Mouse (Mus musculus): ENCODE measurements around the gene Gm49601. TPM values are rescaled to one million over a fixed set of nuclear protein-coding genes. Genes with fewer than 3 reads are reported as not detected.
A peak's percentile ranks its signal among the peaks of the same experiment; 100 is the strongest.

Gm49601 gene
- 7.2 and 7.8 TPM in 2 replicates for polyA plus RNA-seq (2015; fragmentation: Nextera tagmentation; extraction: Ambion mirVana)

DNA sequence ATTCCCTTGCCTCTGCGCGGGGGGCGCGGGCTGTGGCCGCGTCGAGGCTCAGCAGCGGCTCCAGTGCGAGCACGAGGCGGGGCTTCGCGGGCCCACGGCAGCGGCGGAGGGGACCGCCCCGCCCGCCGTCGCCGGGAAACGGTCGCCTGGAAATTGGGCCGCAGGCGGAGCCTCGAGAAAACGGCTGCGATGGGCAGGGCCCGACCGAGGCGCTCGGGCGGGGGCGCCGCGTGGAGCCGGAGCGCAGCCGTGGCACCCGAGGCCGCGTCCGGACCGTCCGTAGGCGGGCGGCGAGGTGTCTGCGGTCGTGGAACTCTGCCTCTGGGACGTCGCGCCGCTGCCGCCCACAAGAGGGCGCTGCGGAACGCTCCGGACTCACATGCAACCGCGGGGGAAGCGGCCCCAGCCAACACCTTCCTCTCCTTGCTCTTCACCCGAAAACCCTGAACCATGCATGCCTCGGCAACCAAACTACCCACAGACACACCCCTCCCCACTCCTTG, at the start of gene Gm49601:
TSS of gene Gm49601 (minus strand) at position 52 of the 503 bp plus-strand sequence.
- ATAC-seq (ENCODE audit: insufficient number of reproducible peaks, low FRiP score, low TSS enrichment, low read depth) = peak; percentile 56
- peaks cover 56% of the 10 kb centered on the region for H3K4me1 ChIP-seq
- H3K4me3 ChIP-seq (replicated peaks) = peak within 1 kb of the TSS; percentile 74
- H3K9ac ChIP-seq = peak within 1 kb of the TSS; percentile 33
- no peaks in the 10 kb centered on the region for H3K9me3 ChIP-seq (replicated peaks)
- WGBS = under 1% methylated on average over 64 of the region's 65 CpGs
- peaks cover 35% of the 10 kb centered on the region for H3K36me3 ChIP-seq
- H3K4me2 ChIP-seq (replicated peaks) = peak within 1 kb of the TSS; percentile 90
- H3K27ac ChIP-seq (replicated peaks) = 0 out of 2 replicates have a peak within 1 kb of the TSS, but pooled peaks have one; percentile 28
- peaks cover 46% of the 10 kb centered on the region for H3K27me3 ChIP-seq

DNA sequence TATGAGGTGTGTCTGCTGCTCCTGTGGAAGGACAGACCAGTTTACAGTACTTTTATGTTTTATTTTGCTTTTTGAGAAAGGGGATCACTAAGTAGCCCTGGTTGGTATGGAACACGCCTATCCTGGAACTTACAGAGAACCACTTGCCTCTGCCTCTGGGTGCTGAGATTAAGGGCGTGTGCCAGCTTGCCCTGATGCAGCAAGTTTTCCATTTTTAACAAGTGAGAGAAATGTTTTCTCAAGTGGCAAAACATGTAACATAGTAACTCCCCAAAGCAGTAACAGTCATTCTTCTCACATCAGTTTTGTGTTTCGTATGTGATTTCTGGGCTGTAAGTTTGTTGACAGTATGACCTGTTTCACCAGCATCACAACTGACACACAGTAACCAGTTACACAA, 46.8 kb upstream of the Gm49601 start:
- Histone ChIP-seq H3K36me3 (no peaks in the 10 kb centered on the region), H3K4me1 (no peaks in the 10 kb centered on the region), H3K9me3 (replicated peaks) (no peaks in the 10 kb centered on the region), H3K27ac (replicated peaks) (no peak overlapping the region), H3K4me3 (replicated peaks) (no peak overlapping the region), H3K9ac (no peak overlapping the region), H3K4me2 (replicated peaks) (no peak overlapping the region), H3K27me3 (no peaks in the 10 kb centered on the region)
- WGBS = 61% methylated on average over 3 of the region's 3 CpGs
- no peak for ATAC-seq (ENCODE audit: insufficient number of reproducible peaks, low FRiP score, low TSS enrichment, low read depth)

GRCm38 (mm10) chr16:18672027-18672426, 45.8 kb upstream of the Gm49601 start:
- Histone ChIP-seq H3K4me2 (replicated peaks) (no peak overlapping the region), H3K4me1 (no peaks in the 10 kb centered on the region), H3K4me3 (replicated peaks) (no peak overlapping the region), H3K27me3 (no peaks in the 10 kb centered on the region), H3K9me3 (replicated peaks) (no peaks in the 10 kb centered on the region), H3K36me3 (no peaks in the 10 kb centered on the region), H3K9ac (no peak overlapping the region), H3K27ac (replicated peaks) (no peak overlapping the region)
- ATAC-seq (ENCODE audit: insufficient number of reproducible peaks, low FRiP score, low TSS enrichment, low read depth) = no peak
- WGBS = 53% methylated on average over 5 of the region's 5 CpGs

GRCm38 (mm10) chr16:18669914-18670313, 43.7 kb upstream of the Gm49601 start:
- H3K4me3 ChIP-seq (replicated peaks) = no peak overlapping the region
- H3K27me3 ChIP-seq = no peaks in the 10 kb centered on the region
- H3K4me2 ChIP-seq (replicated peaks) = no peak overlapping the region
- no peak overlapping the region for H3K9ac ChIP-seq
- ATAC-seq (ENCODE audit: insufficient number of reproducible peaks, low FRiP score, low TSS enrichment, low read depth) = no peak
- 74% methylated on average over 6 of the region's 6 CpGs for WGBS
- no peaks in the 10 kb centered on the region for H3K36me3 ChIP-seq
- no peaks in the 10 kb centered on the region for H3K9me3 ChIP-seq (replicated peaks)
- no peak overlapping the region for H3K27ac ChIP-seq (replicated peaks)
- H3K4me1 ChIP-seq = no peaks in the 10 kb centered on the region

DNA sequence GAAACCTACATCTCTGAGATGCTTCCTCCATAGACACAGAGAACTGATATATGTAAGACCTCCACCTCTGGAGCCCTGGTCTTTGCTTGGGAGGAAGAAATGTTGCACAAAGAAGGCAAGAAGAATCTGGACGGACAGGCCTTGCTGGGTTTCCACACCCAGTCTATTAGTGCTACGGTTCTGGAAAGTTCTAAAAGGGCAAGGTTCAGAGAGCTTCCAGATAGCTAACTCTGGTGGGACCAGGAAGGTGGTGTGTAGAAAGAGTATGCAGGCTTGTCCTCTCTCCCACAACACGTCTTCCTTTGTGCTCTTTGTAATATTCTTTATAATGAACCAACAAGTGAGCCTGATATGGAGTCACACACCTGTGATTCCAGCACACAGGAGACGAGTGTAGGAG, 32.4 kb upstream of the Gm49601 start:
- no peak for ATAC-seq (ENCODE audit: insufficient number of reproducible peaks, low FRiP score, low TSS enrichment, low read depth)
- Histone ChIP-seq H3K4me3 (replicated peaks) (no peak overlapping the region), H3K27ac (replicated peaks) (0 out of 2 replicates have a peak overlapping the region, but pooled peaks have one; percentile 30), H3K9me3 (replicated peaks) (no peaks in the 10 kb centered on the region), H3K4me1 (no peaks in the 10 kb centered on the region), H3K36me3 (no peaks in the 10 kb centered on the region), H3K9ac (no peak overlapping the region), H3K4me2 (replicated peaks) (no peak overlapping the region), H3K27me3 (no peaks in the 10 kb centered on the region)
- WGBS = 63% methylated on average over 4 of the region's 4 CpGs

DNA sequence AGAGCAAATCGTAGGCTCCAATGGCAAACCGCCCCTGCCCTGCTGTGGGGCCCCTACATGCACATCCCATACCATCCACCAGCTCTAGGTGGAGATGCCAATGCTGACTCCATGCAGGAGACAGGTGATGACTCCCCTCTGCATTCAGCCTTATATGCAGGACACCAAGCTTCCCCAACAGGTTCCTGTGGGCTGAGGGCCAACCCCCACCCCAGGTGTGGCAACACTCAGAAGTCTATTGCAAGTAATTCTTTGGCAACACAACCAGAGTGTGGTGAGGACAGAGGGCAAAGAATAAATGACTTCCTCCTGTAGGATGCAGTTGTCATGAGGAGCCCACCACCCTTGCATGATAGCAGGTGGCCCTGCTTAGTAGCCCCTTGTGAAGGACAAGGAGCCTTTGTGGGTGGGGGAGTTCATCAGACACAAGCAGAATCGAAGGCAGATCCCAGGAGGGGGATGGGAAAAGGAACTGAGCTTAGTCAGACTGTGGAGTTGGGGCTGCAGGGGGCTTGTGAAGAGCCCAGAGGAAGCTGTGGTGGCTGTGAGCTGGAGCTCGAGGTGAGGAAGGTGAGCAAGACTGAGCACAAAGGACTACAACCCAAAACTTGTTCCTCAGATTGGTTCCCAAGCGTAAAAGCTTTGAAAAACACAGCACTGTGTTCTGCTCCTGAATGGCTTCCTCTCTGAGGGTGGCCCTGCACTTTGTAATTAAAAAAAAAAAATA, 29.3 kb upstream of the Gm49601 start:
- Histone ChIP-seq H3K9ac (no peak overlapping the region), H3K4me2 (replicated peaks) (no peak overlapping the region), H3K4me3 (replicated peaks) (no peak overlapping the region), H3K27ac (replicated peaks) (peak overlapping the region; percentile 8; the same call in 1 of the 2 replicates), H3K9me3 (replicated peaks) (no peaks in the 10 kb centered on the region), H3K27me3 (no peaks in the 10 kb centered on the region), H3K36me3 (no peaks in the 10 kb centered on the region), H3K4me1 (no peaks in the 10 kb centered on the region)
- WGBS = 55% methylated on average over 5 of the region's 5 CpGs
- no peak for ATAC-seq (ENCODE audit: insufficient number of reproducible peaks, low FRiP score, low TSS enrichment, low read depth)

DNA sequence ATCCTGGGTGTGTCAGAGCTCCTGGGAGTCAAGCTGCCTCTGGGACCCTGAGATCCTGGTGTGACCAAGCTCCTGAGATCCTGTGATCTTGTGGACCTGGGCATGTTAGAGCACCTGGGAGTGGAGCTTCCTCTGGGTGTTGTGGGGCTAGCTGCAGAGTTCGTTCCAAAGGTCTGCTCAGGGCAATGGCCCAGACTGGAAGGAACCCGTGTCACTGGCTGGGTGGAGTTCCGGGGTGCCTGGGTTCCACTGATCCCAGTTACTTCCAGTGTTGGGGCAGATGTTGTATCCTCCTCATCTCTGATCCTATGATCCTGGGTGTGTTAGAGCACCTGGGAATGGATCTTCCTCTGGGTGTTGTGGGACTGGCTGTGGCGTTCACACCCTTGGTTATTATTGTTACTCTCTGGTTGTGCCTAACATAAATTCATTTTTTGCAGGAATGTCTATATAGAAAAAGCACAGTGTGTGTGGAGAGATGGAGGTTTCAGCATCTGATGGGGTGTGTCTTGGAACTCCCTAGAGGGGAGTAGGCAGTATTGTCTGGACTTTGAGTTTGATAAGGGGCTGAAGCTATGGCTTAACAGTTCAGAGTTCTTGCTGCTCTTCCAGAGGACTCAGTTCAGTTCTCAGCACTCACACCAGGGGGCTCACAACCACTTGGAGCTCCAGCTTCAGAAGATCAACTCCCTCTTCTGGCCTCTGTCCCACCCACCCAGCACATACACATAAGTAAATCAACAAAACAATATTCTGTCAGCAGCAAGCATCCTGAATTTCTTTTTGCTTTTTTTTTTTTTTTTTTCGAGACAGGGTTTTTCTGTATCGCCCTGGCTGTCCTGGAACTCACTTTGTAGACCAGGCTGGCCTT, 27.3 kb upstream of the Gm49601 start:
- Histone ChIP-seq H3K4me1 (no peaks in the 10 kb centered on the region), H3K36me3 (no peaks in the 10 kb centered on the region), H3K9me3 (replicated peaks) (no peaks in the 10 kb centered on the region), H3K4me2 (replicated peaks) (no peak overlapping the region), H3K27ac (replicated peaks) (no peak overlapping the region), H3K4me3 (replicated peaks) (no peak overlapping the region), H3K9ac (no peak overlapping the region), H3K27me3 (no peaks in the 10 kb centered on the region)
- 84% methylated on average over 6 of the region's 6 CpGs for WGBS
- no peak for ATAC-seq (ENCODE audit: insufficient number of reproducible peaks, low FRiP score, low TSS enrichment, low read depth)

- H3K4me1 ChIP-seq = peaks cover 7% of the 10 kb centered on the region; the same call in 1 of the 2 replicates
- 59% methylated on average over 3 of the region's 3 CpGs for WGBS
- H3K27me3 ChIP-seq = no peaks in the 10 kb centered on the region
- no peak overlapping the region for H3K4me2 ChIP-seq (replicated peaks)
- no peak overlapping the region for H3K27ac ChIP-seq (replicated peaks)
- H3K9me3 ChIP-seq (replicated peaks) = no peaks in the 10 kb centered on the region
- no peak for ATAC-seq (ENCODE audit: insufficient number of reproducible peaks, low FRiP score, low TSS enrichment, low read depth)
- H3K4me3 ChIP-seq (replicated peaks) = no peak overlapping the region
- H3K36me3 ChIP-seq = no peaks in the 10 kb centered on the region
- no peak overlapping the region for H3K9ac ChIP-seq
These were observed 22.9 kb upstream of the Gm49601 start for GRCm38 (mm10) chr16:18649126-18649525.

GRCm38 (mm10) chr16:18645329-18645728, 19.1 kb upstream of the Gm49601 start:
- H3K4me3 ChIP-seq (replicated peaks) = no peak overlapping the region
- H3K27ac ChIP-seq (replicated peaks) = peak overlapping the region; percentile 86
- no peaks in the 10 kb centered on the region for H3K27me3 ChIP-seq
- WGBS = 42% methylated on average over 6 of the region's 6 CpGs
- peaks cover 12% of the 10 kb centered on the region; the same call in 1 of the 2 replicates for H3K4me1 ChIP-seq
- H3K9ac ChIP-seq = no peak overlapping the region; the same call in 1 of the 2 replicates
- H3K4me2 ChIP-seq (replicated peaks) = no peak overlapping the region
- H3K36me3 ChIP-seq = no peaks in the 10 kb centered on the region
- peak; percentile 39 for ATAC-seq (ENCODE audit: insufficient number of reproducible peaks, low FRiP score, low TSS enrichment, low read depth)
- no peaks in the 10 kb centered on the region for H3K9me3 ChIP-seq (replicated peaks)

DNA sequence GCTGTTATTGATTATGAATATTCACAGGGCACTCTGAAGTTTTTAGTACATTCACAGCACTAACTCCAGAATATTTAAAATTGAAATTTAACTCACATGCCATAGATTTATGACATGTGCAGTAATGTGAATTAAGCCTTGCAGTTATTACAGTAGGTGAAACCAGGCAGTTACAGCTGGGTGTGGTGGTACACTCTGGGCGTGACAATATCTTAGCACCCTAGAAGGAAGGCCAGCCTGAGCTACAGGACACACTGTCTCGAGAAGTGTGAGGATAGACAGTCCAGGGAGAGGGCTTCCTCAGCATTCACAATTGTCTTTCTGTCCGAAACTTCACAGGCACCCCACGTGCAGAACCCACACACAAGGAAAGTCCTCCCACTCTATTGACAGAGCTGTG, 18.3 kb upstream of the Gm49601 start:
- no peak for ATAC-seq (ENCODE audit: insufficient number of reproducible peaks, low FRiP score, low TSS enrichment, low read depth)
- Histone ChIP-seq H3K27ac (replicated peaks) (peak overlapping the region; percentile 86; the same call in 1 of the 2 replicates), H3K36me3 (no peaks in the 10 kb centered on the region)

DNA sequence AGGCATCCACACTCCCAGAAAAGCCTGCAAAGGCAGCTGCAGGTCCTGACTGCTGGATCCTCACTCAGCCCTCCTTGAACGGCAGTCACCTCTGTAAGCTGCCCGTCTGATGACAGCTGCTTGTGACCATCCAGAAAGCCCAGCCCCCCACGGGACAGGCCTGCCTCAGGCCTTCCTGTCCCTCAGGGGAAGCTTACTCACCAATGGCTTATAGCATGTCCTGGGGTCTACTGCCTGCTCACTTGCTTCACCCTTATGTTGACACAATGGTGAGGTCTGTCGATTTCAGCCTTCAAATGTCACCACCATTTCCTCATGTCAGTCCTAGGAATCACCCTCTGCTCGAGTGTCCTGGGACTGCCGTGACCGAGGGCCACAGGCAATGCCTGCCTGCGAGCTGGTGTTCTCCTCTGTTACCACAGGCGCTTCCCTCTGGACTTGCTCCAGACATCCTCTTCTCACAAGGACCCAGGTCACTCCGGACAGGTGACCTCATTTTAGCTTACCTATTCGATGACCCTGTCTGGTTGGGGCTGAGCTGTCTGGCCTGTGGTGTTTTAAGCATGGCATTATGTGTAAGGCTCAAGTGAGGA, 17.3 kb upstream of the Gm49601 start:
- Histone ChIP-seq H3K9me3 (replicated peaks) (no peaks in the 10 kb centered on the region), H3K4me2 (replicated peaks) (no peak overlapping the region), H3K4me1 (peaks cover 12% of the 10 kb centered on the region; the same call in 1 of the 2 replicates), H3K27ac (replicated peaks) (no peak overlapping the region), H3K9ac (no peak overlapping the region), H3K27me3 (no peaks in the 10 kb centered on the region), H3K36me3 (no peaks in the 10 kb centered on the region), H3K4me3 (replicated peaks) (no peak overlapping the region)
- WGBS = 61% methylated on average over 11 of the region's 11 CpGs
- ATAC-seq (ENCODE audit: insufficient number of reproducible peaks, low FRiP score, low TSS enrichment, low read depth) = no peak

More for the DNA sequence above, 18.3 kb upstream of the Gm49601 start:
- Histone ChIP-seq H3K4me2 (replicated peaks) (no peak overlapping the region), H3K9ac (no peak overlapping the region), H3K27me3 (no peaks in the 10 kb centered on the region), H3K4me1 (peaks cover 12% of the 10 kb centered on the region; the same call in 1 of the 2 replicates), H3K4me3 (replicated peaks) (no peak overlapping the region), H3K9me3 (replicated peaks) (no peaks in the 10 kb centered on the region)
- WGBS = 69% methylated on average over 4 of the region's 4 CpGs
